Mouse (Mus musculus): ENCODE measurements around the gene Insrr. TPM values are rescaled to one million over a fixed set of nuclear protein-coding genes. Genes with fewer than 3 reads are reported as not detected.
"Not testable (repeated sequence)": the region's sequence is repeated elsewhere in the genome, so short reads cannot be mapped to it uniquely, and the experiment has no call there.

Gene Insrr
- total RNA-seq, 2 experiments from 2014 or later, result 0.30 to 0.39 TPM

DNA sequence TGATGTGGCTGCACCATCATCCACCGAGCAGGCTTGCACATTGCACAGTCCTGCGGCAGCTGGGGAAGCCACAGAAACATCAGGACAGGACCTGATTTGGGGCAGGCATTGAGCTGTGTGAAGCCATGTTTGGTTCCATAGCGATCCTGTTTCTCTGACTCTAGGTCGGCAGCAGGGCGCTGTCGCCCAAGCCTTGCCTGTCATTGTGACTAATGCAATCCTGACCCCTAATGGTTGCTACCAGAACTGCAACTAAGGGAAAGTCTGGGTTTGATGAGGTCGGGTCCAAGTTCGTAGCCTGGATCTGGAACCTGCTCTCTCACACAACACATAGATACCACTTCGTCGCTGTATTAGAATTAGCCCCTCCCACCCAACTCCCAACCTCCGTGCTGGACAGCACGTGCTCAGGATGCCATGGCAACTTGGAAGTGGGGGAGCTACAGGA is 19.9 kb downstream of the Insrr start:
- peak; percentile 44 to 71 for DNase-seq (ENCODE audit: extremely low spot score in 1 of 2, low spot score in 2 of 2)
- intact Hi-C loops (cut with DNase I), result no loop called here

DNA sequence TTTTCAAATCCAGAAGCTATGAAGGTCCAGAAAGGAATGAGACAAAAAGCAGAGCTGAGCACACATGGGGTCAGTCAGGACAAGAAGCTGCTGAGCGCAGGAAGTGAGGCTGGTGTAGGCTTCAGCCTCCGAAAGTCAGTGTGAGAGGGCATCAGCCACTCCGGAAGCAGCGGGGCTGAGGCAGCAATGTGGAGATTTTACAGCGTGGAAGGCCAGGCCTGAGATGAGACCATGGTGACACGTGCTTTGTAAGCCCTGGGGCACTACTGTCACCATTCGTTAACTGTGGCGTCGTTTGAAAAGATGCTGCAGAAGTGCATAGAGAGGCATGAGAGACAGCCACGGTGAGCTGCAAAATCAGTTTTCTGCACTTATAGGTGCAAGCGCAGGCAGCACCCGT is 21.5 kb downstream of the Insrr start:
- no peak for DNase-seq (ENCODE audit: extremely low spot score in 1 of 2, low spot score in 2 of 2)
- intact Hi-C loops (cut with DNase I), result no loop called here

DNA sequence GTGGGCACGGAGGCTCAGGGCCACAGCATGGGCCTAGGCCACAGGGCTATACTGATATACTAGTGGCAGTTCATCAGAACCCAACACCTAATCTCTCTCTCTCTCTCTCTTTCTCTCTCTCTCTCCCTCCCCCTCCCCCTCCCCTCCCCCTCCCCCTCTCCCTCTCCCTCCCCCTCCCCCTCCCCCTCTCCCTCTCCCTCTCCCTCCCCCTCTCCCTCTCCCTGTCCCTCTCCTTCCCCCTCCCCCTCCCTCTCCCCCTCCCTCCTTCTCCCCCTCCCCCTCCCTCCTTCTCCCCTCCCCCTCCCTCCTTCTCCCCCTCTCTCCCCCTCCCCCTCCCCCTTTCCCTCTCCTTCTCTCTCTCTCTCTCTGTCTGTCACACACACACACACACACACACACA is 27.5 kb downstream of the Insrr start, which contains the start of gene Pear1:
Gene Pear1 (minus strand): TSS at position 101 of the 400 bp plus-strand sequence.
- intact Hi-C loops (cut with DNase I); DNase-seq (ENCODE audit: extremely low spot score in 1 of 2, low spot score in 2 of 2): not testable (repeated sequence)

DNA sequence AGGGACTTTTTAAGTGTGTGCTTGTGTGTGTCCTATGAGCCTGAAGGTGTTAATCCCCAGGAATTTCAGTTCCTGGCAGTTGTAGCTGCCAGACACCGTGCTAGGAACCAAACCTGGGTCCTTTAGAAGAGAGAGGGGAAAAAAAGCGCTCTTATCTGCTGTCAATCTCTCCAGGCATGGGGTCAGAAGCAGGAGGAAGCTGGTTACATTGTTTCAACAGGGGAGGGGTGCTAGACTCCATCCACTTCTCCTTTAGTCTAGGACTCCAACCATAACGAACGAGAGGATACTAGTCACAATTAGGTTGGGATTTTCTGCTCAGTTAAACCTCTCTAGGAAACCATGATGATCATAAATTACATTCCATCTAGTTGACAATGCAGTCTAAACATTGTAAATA is 31.7 kb downstream of the Insrr start:
- intact Hi-C loops (cut with DNase I), result no loop called here
- DNase-seq (ENCODE audit: extremely low spot score in 1 of 2, low spot score in 2 of 2), result no peak

DNA sequence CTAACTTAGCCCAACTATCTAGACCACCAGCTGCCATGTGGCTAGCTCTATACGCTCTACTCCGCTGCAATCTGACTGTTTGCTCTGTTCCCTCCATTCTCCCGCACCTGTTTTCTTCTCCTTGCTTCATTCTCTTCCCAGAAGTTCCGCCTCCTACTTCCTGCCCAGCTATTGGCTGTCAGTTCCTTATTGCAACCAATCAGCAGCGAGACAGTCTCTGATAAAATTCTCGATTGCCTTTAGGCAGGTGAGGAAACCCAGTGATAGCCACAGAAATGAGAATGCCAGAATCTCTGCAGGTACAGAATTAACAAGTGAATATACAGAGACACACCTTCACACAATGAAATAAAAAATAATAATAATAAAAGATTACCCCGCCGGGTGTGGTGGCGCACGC is 32.3 kb downstream of the Insrr start:
- DNase-seq (ENCODE audit: extremely low spot score in 1 of 2, low spot score in 2 of 2), result no peak
- intact Hi-C loops (cut with DNase I), result no loop called here

DNA sequence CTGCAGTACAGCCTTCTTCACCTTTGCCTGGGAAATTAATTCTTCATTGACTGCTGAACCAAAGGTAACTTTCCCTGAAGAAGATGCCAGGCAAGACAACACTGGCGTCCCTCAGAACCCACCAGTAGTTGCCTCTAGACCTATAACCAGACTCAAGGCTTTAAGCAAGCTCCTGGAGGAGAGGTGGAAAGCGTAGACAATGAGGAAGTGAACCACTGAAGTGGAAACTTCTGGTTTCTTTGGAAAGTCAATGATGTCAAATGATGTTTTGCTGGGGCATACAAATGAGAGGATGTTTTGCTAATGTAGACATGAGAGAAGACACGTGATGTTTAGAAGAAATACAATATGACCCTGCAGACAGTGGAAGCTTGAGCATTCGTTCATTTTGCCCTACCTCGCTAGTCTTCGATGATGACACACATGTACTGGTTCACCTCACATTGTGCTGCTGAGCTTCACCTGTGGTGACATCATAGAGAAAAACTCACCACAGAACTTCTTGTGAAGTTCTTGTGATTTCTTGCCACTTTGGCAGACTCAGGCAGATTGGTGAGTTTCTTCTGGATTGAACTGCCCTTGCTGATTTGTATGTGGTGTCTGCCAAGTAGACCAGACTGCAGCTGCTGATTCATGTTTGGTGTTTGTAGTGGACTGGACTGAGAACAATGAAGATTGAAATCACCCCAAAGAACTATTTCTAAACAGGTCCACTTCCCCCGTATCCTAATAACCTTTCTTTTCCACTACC is 35.5 kb downstream of the Insrr start:
- no peak for DNase-seq (ENCODE audit: extremely low spot score in 1 of 2, low spot score in 2 of 2)
- intact Hi-C loops (cut with DNase I), result no loop called here

DNA sequence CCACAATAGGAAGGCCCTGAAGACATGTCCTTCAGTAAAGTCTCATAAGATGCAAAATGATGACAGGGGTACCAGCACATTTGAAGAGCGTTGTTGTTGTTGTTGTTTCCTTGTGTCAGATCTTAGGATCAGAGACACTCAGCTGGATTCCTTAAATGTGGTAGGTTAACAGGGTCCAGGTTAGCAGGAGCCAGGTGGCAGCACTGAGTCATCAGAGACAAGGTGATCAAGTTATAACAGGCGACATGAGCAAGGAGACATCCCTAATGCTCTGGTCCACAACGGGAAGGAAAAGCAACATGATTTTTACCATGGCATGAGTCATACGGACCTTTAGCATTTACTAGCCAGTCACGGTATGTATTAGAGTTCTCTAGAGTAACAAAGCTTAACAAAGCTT is 36.7 kb downstream of the Insrr start:
- intact Hi-C loops (cut with DNase I), result no loop called here
- DNase-seq (ENCODE audit: extremely low spot score in 1 of 2, low spot score in 2 of 2), result no peak

DNA sequence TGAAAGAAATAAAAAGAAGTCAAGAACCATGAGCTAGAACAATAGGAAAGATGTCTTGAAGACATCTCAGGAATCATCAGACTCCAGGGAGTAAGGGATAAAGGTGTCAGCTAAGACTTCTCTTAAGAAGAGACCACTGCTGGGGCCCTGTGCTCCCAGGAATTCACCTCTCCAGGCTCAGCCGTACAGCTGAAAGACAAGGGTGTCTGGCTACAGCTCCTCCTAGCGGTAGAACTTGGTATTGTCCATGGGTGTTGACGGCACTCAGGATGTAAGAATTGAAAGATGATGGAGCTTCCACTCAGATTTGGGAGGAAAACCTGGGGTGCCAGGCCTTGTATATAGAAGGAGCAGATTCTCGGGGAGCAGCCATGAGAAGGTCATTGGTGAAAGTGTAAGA is 41.9 kb downstream of the Insrr start:
- intact Hi-C loops (cut with DNase I), result loop anchor here (5.0 kb wide), 1 partner anchor 71 kb away; no protein-coding TSS in a partner anchor
- DNase-seq (ENCODE audit: extremely low spot score in 1 of 2, low spot score in 2 of 2), result peak; percentile 38 to 71

DNA sequence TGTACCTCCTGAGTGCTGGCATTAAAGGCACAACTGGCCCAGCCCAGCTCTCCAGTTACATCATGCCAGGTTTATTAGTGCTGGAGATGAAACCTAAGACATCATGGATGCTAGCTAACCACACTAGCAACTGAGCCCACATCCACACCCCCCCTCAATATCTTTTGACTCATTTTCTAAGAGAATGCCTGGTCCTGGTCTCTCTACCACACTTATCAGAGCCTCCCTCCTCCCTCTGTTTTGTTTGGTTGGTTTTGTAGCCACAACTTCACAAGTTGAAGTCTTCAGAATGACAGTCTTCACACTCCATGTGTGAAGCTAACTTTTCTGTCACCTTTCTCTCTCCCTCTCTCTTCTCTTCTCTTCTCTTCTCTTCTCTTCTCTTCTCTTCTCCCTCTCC is 44.1 kb downstream of the Insrr start:
- intact Hi-C loops (cut with DNase I), result no loop called here
- no peak for DNase-seq (ENCODE audit: extremely low spot score in 1 of 2, low spot score in 2 of 2)

DNA sequence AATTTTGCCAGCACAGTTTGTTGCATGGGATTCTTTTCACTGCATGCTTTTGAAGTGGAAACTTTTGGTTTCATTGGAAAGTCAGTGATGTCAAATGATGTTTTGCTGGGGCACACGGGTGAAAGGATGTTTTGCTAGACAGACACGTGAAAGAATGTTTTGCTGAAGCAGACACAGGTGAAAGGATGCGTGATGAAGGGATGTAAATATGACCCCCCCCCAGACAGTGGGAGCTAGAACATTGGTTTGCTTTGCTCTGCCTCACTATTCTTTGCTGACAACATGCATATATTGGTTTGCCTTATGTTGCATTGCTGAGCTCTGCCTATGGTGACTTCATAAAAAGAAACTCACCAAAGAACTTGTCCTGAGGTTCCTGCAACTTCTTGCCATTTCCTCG is 48.2 kb downstream of the Insrr start:
- intact Hi-C loops (cut with DNase I), result no loop called here
- no peak for DNase-seq (ENCODE audit: extremely low spot score in 1 of 2, low spot score in 2 of 2)

DNA sequence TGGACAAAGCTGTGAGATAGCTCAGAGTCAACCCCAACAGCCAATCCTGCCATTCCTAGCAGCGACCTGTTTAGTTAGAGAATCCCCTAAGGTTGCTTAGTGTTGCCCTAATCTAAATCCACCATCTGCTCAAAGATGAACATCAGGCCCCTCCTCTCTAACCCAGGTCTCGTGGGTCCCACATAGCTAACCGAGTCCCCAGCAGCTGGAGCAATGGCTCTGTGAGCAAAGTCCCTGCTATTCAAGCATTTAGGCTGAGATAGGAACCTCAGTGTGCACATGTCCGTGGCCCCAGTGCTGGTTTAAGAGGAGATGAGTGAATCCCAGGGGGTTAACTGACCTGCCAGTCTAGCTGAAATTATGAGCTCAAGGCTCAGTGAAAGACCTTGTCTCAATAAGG is 49.4 kb downstream of the Insrr start:
- intact Hi-C loops (cut with DNase I), result no loop called here

DNA sequence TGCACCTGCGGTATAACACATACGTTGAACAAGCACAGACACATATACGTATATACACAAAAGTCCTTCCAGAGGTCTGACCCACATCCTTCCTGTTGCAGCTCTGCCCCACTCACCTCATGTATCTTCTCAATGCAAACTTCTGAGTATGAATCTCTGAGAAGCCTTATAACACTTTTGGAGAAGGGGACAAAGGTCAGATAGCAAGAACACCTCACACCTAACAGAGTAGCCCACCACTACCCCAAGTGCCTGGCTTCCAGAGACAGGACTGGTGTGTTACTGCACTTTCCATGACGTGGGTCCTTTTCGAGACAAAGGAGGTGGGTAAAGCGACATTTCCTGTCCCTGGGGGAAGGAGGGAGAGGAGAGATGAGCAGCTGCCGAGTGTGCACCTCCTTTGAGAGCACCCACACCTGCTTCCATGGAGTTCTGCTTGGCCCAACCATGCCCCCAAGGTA is 49.9 kb downstream of the Insrr start, which contains the start of gene Sh2d2a:
Gene Sh2d2a (plus strand): TSS at position 106 of the 461 bp plus-strand sequence.
- DNase-seq (ENCODE audit: extremely low spot score in 1 of 2, low spot score in 2 of 2), result no peak
- intact Hi-C loops (cut with DNase I), result no loop called here

More for the DNA sequence above, 49.4 kb downstream of the Insrr start:
- DNase-seq (ENCODE audit: extremely low spot score in 1 of 2, low spot score in 2 of 2), result no peak

DNA sequence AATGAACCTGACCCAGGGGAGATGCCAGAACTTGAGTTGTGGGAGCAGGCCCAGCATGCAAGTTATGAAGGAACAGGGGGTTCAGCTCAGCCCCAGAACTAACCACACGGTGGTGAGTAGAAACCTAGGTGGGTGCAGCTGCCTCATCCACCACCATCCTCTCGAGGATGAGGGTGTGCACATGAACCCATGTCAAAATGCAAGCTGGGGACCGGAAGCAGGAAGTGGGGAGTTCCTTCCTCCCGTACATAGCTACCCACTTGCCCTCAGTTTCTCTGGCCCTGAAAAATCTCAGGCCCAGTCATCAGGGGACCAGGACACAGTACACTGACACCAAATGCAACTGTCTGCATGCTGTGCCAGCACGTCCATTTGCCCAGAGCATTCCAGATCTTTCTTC is 50.9 kb downstream of the Insrr start:
- intact Hi-C loops (cut with DNase I), result no loop called here
- DNase-seq (ENCODE audit: extremely low spot score in 1 of 2, low spot score in 2 of 2), result no peak

DNA sequence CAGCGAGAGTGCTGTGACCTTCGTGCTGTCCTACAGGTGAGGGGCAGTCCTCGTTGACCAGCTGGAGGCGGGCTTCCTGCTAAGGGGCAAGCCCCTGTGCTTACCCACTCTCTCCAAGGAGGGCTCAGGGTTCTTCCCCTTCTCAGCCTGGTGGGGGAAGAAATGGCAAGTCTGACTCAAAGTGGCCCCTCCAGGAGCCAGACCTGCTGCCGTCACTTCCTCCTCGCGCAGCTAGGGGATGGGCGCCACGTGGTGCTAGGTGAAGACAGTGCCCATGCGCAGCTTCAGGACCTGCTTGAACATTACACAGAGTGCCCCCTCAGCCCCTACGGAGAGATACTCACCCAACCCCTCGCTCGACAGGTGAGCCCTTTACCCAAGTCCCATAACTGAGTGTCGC is 52.4 kb downstream of the Insrr start:
- intact Hi-C loops (cut with DNase I), result no loop called here
- DNase-seq (ENCODE audit: extremely low spot score in 1 of 2, low spot score in 2 of 2), result no peak

DNA sequence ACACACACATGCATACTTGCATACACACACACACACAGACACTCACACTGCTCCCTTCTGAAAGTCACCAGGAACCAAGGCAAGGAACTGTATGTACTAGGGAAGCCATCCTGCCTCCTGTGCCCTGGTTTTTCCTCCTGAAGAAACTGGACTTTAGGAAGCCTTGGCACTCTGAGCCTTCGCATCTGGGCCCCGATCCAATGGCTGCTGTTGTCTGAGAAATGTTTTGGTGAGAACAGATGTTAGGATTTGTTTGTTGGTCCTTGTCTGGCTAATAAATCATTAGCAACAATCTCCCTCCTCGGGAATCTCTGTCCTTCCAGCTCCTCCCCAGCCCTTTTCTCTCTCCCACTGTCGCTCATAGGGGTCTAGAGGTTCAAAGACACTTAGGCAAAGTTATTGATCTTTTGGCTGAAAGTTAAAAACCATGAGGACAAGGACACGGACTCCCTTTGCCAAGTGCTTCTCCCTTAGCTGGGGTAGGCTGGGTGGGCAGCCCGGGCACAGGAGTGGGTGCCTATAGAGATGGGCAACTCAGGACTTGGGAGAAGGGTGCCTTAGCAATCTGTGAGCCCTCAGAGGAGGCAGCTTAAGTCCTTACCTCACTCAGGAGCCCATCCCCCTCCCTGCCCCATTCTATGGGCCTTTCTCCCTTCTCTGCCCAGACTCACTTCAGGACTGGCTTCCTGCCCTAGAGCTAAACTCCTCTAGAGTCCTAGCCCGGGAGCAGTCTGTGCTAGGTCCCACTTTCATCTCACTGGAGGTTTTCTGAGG is 58.2 kb downstream of the Insrr start:
- intact Hi-C loops (cut with DNase I), result loop anchor here (5.0 kb wide), 1 partner anchor 63 kb away; no protein-coding TSS in a partner anchor
- DNase-seq (ENCODE audit: extremely low spot score in 1 of 2, low spot score in 2 of 2), result no peak

DNA sequence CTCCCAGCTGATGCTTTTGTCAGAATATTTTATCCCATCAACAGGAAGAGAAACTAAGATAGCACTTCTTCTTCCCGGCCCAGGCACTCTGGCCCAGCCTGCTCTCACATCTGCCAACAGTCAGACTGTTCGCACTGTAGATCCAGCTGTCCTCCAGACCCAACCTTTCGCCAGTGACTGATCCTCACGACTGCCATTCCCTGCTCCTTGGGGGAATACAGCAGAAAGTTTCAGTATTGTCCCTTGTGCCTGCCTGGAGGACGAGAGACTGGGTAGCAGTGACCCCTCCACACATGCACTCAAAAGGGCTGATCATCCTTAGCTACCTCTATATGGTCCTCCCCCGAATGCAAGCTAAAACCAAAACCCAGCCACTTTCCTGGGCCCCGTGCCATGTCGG is 59.2 kb downstream of the Insrr start:
- DNase-seq (ENCODE audit: extremely low spot score in 1 of 2, low spot score in 2 of 2), result no peak
- intact Hi-C loops (cut with DNase I), result loop anchor here (5.0 kb wide), 1 partner anchor 64 kb away; no protein-coding TSS in a partner anchor

DNA sequence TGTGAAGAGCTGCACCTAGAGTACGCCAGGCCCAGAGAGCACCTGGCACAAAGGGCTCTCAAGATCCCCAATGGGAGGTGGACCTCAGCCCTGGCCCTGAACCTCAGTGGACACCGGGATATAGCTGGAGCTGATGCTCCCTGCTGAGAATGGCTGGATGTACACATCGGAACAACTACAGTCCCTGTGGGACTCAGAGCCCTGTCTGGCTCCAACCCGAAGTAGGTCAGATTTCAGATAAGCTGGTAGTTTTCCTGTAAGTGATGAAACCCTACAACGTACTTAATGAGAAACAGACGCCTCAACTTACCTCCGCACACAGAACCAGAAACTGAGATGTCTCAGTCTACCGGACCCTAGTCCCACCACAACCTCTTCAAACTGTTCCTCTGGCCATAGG is 60.9 kb downstream of the Insrr start:
- intact Hi-C loops (cut with DNase I), result loop anchor here (5.0 kb wide), 1 partner anchor 65 kb away; no protein-coding TSS in a partner anchor
- no peak for DNase-seq (ENCODE audit: extremely low spot score in 1 of 2, low spot score in 2 of 2)

DNA sequence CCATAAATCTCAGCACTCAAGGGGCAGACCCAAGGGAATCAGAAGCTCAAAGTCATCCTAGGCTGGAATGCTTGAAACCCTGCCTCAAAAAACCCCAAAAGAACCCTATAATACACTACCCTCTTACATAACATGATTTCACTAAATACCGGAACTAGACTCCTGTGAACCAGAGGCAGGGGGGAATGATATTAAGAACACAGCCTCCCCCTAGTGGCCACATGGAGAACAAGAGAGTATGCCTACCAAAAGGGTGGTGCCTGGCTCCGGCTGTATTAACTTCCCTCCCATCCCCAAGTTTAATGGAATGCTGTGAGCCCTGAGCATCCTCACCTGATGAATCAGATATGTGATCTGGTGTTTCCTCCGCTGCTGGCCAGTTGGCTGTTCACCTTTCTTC is 63.1 kb downstream of the Insrr start:
- intact Hi-C loops (cut with DNase I), result loop anchor here (5.0 kb wide), 1 partner anchor 68 kb away; no protein-coding TSS in a partner anchor
- DNase-seq (ENCODE audit: extremely low spot score in 1 of 2, low spot score in 2 of 2), result peak; percentile 57 to 66

DNA sequence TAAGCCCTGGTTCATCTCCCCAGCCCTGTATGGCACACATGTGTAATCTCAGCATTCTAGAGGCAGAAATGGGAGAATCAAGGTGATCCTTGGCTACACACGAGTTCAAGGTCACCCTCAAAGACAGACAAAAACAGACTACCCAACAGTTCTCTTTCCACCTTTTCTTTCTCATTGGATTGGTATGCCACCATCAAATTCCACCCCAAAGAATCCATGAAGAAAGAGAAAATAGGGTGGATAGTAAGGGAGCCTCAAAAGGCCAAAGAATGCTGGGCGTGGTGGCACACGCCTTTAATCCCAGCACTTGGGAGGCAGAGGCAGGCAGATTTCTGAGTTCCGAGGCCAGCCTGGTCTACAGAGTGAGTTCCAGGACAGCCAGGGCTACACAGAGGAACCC is 67.4 kb downstream of the Insrr start:
- DNase-seq (ENCODE audit: extremely low spot score in 1 of 2, low spot score in 2 of 2); intact Hi-C loops (cut with DNase I): not testable (repeated sequence)
